Mouse (Mus musculus) myocyte (in vitro differentiated cells): Measurements from ENCODE around the gene Krtcap3.

ENCODE experiments used
- E2F4 ChIP-seq: IDR thresholded peaks from one replicate; pipeline ENCODE4 v1.6.1; 2011; ENCODE audit warnings: mild to moderate bottlenecking, control low read depth, moderate library complexity; ENCODE audit not compliant: insufficient read depth
- MAX ChIP-seq: IDR thresholded peaks from one replicate; pipeline ENCODE4 v1.6.1; 2011; ENCODE audit warnings: low read depth, mild to moderate bottlenecking, control low read depth
- MYOG ChIP-seq, 3 experiments: IDR thresholded peaks; one replicate each; pipeline ENCODE4 v1.6.1; 2011; ENCODE audit warnings: control low read depth in 2 of 3, low read depth in 2 of 3, mild to moderate bottlenecking in 2 of 3; ENCODE audit not compliant: insufficient read length in 2 of 3, control insufficient read depth in 1 of 3, insufficient read depth in 1 of 3
- POLR2A ChIP-seq: IDR thresholded peaks from one replicate; pipeline ENCODE4 v1.6.1; 2011; ENCODE audit warnings: low read depth, mild to moderate bottlenecking, control low read depth, moderate library complexity; ENCODE audit not compliant: insufficient read length
- POLR2AphosphoS2 ChIP-seq: IDR thresholded peaks from one replicate; pipeline ENCODE4 v1.6.1; 2011; ENCODE audit warnings: low read depth, control low read depth; ENCODE audit not compliant: insufficient read length
- REST ChIP-seq: IDR thresholded peaks from one replicate; pipeline ENCODE4 v1.6.1; 2011; ENCODE audit warnings: mild to moderate bottlenecking, control low read depth, moderate library complexity; ENCODE audit not compliant: insufficient read depth, insufficient read length
- TCF12 ChIP-seq: IDR thresholded peaks from one replicate; pipeline ENCODE4 v1.6.1; 2011; ENCODE audit warnings: mild to moderate bottlenecking, control low read depth; ENCODE audit not compliant: poor library complexity, insufficient read depth, severe bottlenecking
- USF1 ChIP-seq: IDR thresholded peaks from one replicate; pipeline ENCODE4 v1.6.1; 2011; ENCODE audit warnings: low read depth, mild to moderate bottlenecking, control low read depth, moderate library complexity

DNA sequence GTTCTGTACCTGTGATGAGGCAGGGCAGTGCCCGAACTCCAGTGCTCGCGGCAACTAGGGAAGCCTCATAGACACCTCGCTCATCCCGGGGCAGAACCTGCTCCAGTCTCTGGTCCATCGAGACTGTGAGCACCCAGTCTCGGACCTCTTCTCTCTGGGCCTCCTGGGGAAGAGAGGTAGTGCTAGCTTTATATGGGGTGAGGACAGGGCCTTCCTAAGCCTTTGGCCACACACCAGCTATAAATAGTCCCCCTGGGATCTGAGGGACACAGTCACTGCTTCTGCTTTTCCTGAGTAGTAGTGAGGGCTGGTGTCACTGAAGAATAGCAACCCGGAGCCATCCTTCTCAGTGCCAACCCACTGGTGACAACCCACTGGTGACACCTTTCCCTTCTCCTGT is 2.3 kb downstream of the Krtcap3 start:
- TF ChIP-seq MAX = no peak
- no peak for TF ChIP-seq POLR2AphosphoS2
- TF ChIP-seq POLR2A = no peak
- no peak for TF ChIP-seq MYOG (IDR thresholded peaks at IDR 0.05; ENCODE audit: control insufficient read depth in 1 of 3, insufficient read depth in 1 of 3, insufficient read length in 2 of 3, low read depth in 2 of 3)
- no peak for TF ChIP-seq E2F4
- TF ChIP-seq TCF12 = no peak
- TF ChIP-seq REST = no peak
- no peak for TF ChIP-seq USF1
